Mouse (Mus musculus) midbrain, postnatal 0 days (tissue): ENCODE measurements around the gene Clca1. TPM values are rescaled to one million over a fixed set of nuclear protein-coding genes. Genes with fewer than 3 reads are reported as not detected.

Experiments
- ATAC-seq: fragments of 200-750 bp; cut with Nextera tagmentation; 2 replicates; pipeline ENCODE4 v1.8.0; 2017; ENCODE audit warnings: moderate number of reproducible peaks, mild to moderate bottlenecking, moderate TSS enrichment, moderate library complexity; ENCODE audit not compliant: low FRiP score
- DNase-seq: peaks from one replicate; pipeline ENCODE4 v3.0.0-alpha.2; 2015; ENCODE audit warnings: low spot score
- H3K27ac ChIP-seq: fragments of 300-500 bp; sonication (generic); 2 replicates; pipeline ENCODE4 v1.5.1; 2014; ENCODE audit warnings: low read depth, mild to moderate bottlenecking, low read length, mixed read lengths
- H3K27me3 ChIP-seq: fragments of 300-500 bp; sonication (generic); 2 replicates; pipeline ENCODE4 v1.6.1; 2014; ENCODE audit warnings: low read length, control low read depth, mixed read lengths; ENCODE audit not compliant: insufficient read depth
- H3K36me3 ChIP-seq: fragments of 300-500 bp; sonication (generic); 2 replicates; pipeline ENCODE4 v1.6.1; 2014; ENCODE audit warnings: low read length, control low read depth, mixed read lengths; ENCODE audit not compliant: insufficient read depth
- H3K4me1 ChIP-seq: fragments of 300-500 bp; sonication (generic); 2 replicates; pipeline ENCODE4 v1.6.1; 2014; ENCODE audit warnings: mild to moderate bottlenecking, control low read depth, antibody characterized with exemption, low read length, mixed read lengths; ENCODE audit not compliant: insufficient read depth
- H3K4me2 ChIP-seq: fragments of 300-500 bp; sonication (generic); 2 replicates; pipeline ENCODE4 v1.6.1; 2014; ENCODE audit warnings: low read depth, mild to moderate bottlenecking, low read length, mixed read lengths; ENCODE audit not compliant: poor library complexity, severe bottlenecking
- H3K4me3 ChIP-seq: fragments of 300-500 bp; sonication (generic); 2 replicates; pipeline ENCODE4 v1.5.1; 2014; ENCODE audit warnings: low read depth, mild to moderate bottlenecking, low read length, moderate library complexity
- H3K9ac ChIP-seq: fragments of 300-500 bp; sonication (generic); replicated peaks from 2 replicates; pipeline ENCODE4 v1.6.1; 2014; ENCODE audit warnings: mild to moderate bottlenecking, low read length, moderate library complexity, mixed read lengths; ENCODE audit not compliant: poor library complexity, severe bottlenecking
- H3K9me3 ChIP-seq: fragments of 300-500 bp; sonication (generic); 2 replicates; pipeline ENCODE4 v1.6.1; 2016; ENCODE audit warnings: low read length, control low read depth
- CTCF ChIP-seq: IDR thresholded peaks from 2 replicates; pipeline ENCODE4 v1.5.1; 2016; ENCODE audit warnings: antibody characterized with exemption, mild to moderate bottlenecking
- WGBS: fragments of 180-500 bp; shearing (Covaris S2); extraction: QIAGEN DNeasy Blood & Tissue Kit; methylation state at CpG from one replicate; pipeline ENCODE4 v1.1.7; 2014; 5-methylcytosine and 5-hydroxymethylcytosine counted together
- polyA plus RNA-seq: library from polyadenylated mRNA; unstranded; fragments of >200 nt; fragmentation: Nextera tagmentation; extraction: Ambion mirVana; gene quantifications from 2 replicates; pipeline ENCODE4 v1.2.1, GENCODE M21; 2015
- total RNA-seq: library from RNA; depleted of rRNA; stranded (reverse); fragments of >200 nt; gene quantifications from 2 replicates; pipeline ENCODE4 v1.2.3, GENCODE M21; 2014

The Clca1 gene
- total and polyA plus RNA-seq, 2 experiments from 2014 or later = not detected

- Histone ChIP-seq H3K4me1 (no peaks in the 10 kb centered on the region), H3K4me3 (no peak overlapping the region), H3K27me3 (no peaks in the 10 kb centered on the region), H3K27ac (no peak overlapping the region), H3K9me3 (no peaks in the 10 kb centered on the region), H3K4me2 (no peak overlapping the region), H3K36me3 (no peaks in the 10 kb centered on the region), H3K9ac (no peak overlapping the region)
- DNase-seq (no peak), ATAC-seq (no peak)
- 77% methylated on average over 1 of the region's 1 CpGs for WGBS
- TF ChIP-seq CTCF = no peak
Observed at GRCm38 (mm10) chr3:145000912-145001311, 31.7 kb downstream of the Clca1 start.

- no peak for TF ChIP-seq CTCF
- ATAC-seq = no peak
- no peaks in the 10 kb centered on the region for H3K36me3 ChIP-seq
- no peak overlapping the region for H3K9ac ChIP-seq
- H3K27ac ChIP-seq = no peak overlapping the region
- H3K4me3 ChIP-seq = no peak overlapping the region
- no peaks in the 10 kb centered on the region for H3K27me3 ChIP-seq
- DNase-seq = no peak
- no peaks in the 10 kb centered on the region for H3K9me3 ChIP-seq
- no peak overlapping the region for H3K4me2 ChIP-seq
- no peaks in the 10 kb centered on the region for H3K4me1 ChIP-seq
- WGBS = 86% methylated on average over 5 of the region's 5 CpGs
Observed at GRCm38 (mm10) chr3:144993055-144993454, 39.5 kb downstream of the Clca1 start.

GRCm38 (mm10) chr3:144992618-144993017, 40.0 kb downstream of the Clca1 start:
- DNase-seq (no peak), ATAC-seq (no peak)
- H3K4me2 ChIP-seq = no peak overlapping the region
- no peaks in the 10 kb centered on the region for H3K9me3 ChIP-seq
- H3K27ac ChIP-seq = no peak overlapping the region
- no peak for TF ChIP-seq CTCF
- H3K9ac ChIP-seq = no peak overlapping the region
- H3K27me3 ChIP-seq = no peaks in the 10 kb centered on the region
- H3K4me1 ChIP-seq = no peaks in the 10 kb centered on the region
- H3K4me3 ChIP-seq = no peak overlapping the region
- no peaks in the 10 kb centered on the region for H3K36me3 ChIP-seq

- H3K27me3 ChIP-seq = no peaks in the 10 kb centered on the region
- no peak overlapping the region for H3K9ac ChIP-seq
- no peak overlapping the region for H3K4me3 ChIP-seq
- no peak overlapping the region for H3K4me2 ChIP-seq
- H3K9me3 ChIP-seq = no peaks in the 10 kb centered on the region
- no peaks in the 10 kb centered on the region for H3K36me3 ChIP-seq
- H3K27ac ChIP-seq = no peak overlapping the region
- ATAC-seq (no peak), DNase-seq (no peak)
- no peaks in the 10 kb centered on the region for H3K4me1 ChIP-seq
- no peak for TF ChIP-seq CTCF
- WGBS = 88% methylated on average over 5 of the region's 5 CpGs
Observed at GRCm38 (mm10) chr3:144985890-144986289, 46.7 kb downstream of the Clca1 start.

GRCm38 (mm10) chr3:144980551-144980950, 52.0 kb downstream of the Clca1 start:
- Histone ChIP-seq H3K4me2 (no peak overlapping the region), H3K4me1 (no peaks in the 10 kb centered on the region), H3K4me3 (no peak overlapping the region), H3K36me3 (no peaks in the 10 kb centered on the region), H3K9ac (no peak overlapping the region), H3K27ac (no peak overlapping the region), H3K27me3 (no peaks in the 10 kb centered on the region), H3K9me3 (no peaks in the 10 kb centered on the region)
- no peak for TF ChIP-seq CTCF
- WGBS = 88% methylated on average over 6 of the region's 6 CpGs
- DNase-seq (no peak), ATAC-seq (no peak)

GRCm38 (mm10) chr3:144977631-144978030, 54.9 kb downstream of the Clca1 start:
- DNase-seq (no peak), ATAC-seq (no peak)
- Histone ChIP-seq H3K27me3 (no peaks in the 10 kb centered on the region), H3K9ac (no peak overlapping the region), H3K27ac (no peak overlapping the region), H3K4me3 (no peak overlapping the region), H3K9me3 (no peaks in the 10 kb centered on the region), H3K4me1 (no peaks in the 10 kb centered on the region), H3K36me3 (no peaks in the 10 kb centered on the region), H3K4me2 (no peak overlapping the region)
- WGBS = 19% methylated on average over 4 of the region's 4 CpGs
- no peak for TF ChIP-seq CTCF
